Mouse (Mus musculus) CH12.LX (cell line): ENCODE measurements around the gene Ccdc155.

ENCODE experiments used
- CTCF ChIP-seq, 2 experiments: IDR thresholded peaks in 1 of 2; conservative IDR thresholded peaks in 1 of 2; 2 replicates each; pipeline ENCODE4 v1.5.1; 2011 to 2012; ENCODE audit warnings: low read depth in 2 of 2, low read length in 2 of 2, improper control_type of control experiment in 1 of 2, inconsistent platforms in 1 of 2, mild to moderate bottlenecking in 1 of 2, moderate library complexity in 1 of 2
- HCFC1 ChIP-seq: IDR thresholded peaks from 2 replicates; pipeline ENCODE4 v1.6.1; 2012; ENCODE audit warnings: low read depth, mild to moderate bottlenecking, inconsistent platforms, low read length, improper control_type of control experiment
- JUND ChIP-seq: conservative IDR thresholded peaks from 2 replicates; pipeline ENCODE4 v1.6.1; 2011; ENCODE audit warnings: low read depth, low read length, improper control_type of control experiment
- MAFK ChIP-seq: IDR thresholded peaks from 2 replicates; pipeline ENCODE4 v1.6.1; 2011; ENCODE audit warnings: low read length, improper control_type of control experiment; ENCODE audit not compliant: insufficient replicate concordance
- MAZ ChIP-seq: IDR thresholded peaks from 2 replicates; pipeline ENCODE4 v1.6.1; 2012; ENCODE audit warnings: low read depth, mild to moderate bottlenecking, inconsistent platforms, low read length, improper control_type of control experiment, moderate library complexity
- MXI1 ChIP-seq: IDR thresholded peaks from 2 replicates; pipeline ENCODE4 v1.6.1; 2011; ENCODE audit warnings: mild to moderate bottlenecking, low read depth, low read length, improper control_type of control experiment
- POLR2A ChIP-seq: IDR thresholded peaks from 2 replicates; pipeline ENCODE4 v1.6.1; 2011; ENCODE audit warnings: low read depth, mild to moderate bottlenecking, improper control_type of control experiment, low read length
- POLR2AphosphoS2 ChIP-seq: IDR thresholded peaks from 2 replicates; pipeline ENCODE4 v1.6.1; 2011; ENCODE audit warnings: low read depth, low read length, improper control_type of control experiment
- UBTF ChIP-seq: IDR thresholded peaks from 2 replicates; pipeline ENCODE4 v1.6.1; 2012; ENCODE audit warnings: low read depth, mild to moderate bottlenecking, inconsistent platforms, low read length, improper control_type of control experiment, moderate library complexity
- USF1 ChIP-seq: IDR thresholded peaks from 2 replicates; pipeline ENCODE4 v1.6.1; 2014; ENCODE audit warnings: low read depth, mild to moderate bottlenecking, inconsistent platforms, low read length, improper control_type of control experiment
- ZC3H11A ChIP-seq: IDR thresholded peaks from 2 replicates; pipeline ENCODE4 v1.6.1; 2012; ENCODE audit warnings: low read depth, mild to moderate bottlenecking, inconsistent platforms, low read length, improper control_type of control experiment
- ZKSCAN1 ChIP-seq: IDR thresholded peaks from 2 replicates; pipeline ENCODE4 v1.6.1; 2012; ENCODE audit warnings: low read depth, inconsistent platforms, low read length, improper control_type of control experiment, borderline replicate concordance

GRCm38 (mm10) chr7:45247666-45248065 lies 43.0 kb upstream of the Ccdc155 start:
- no peak for TF ChIP-seq CTCF (conservative IDR thresholded peaks at IDR 0.05 in 1 of 2, IDR thresholded peaks at IDR 0.05 in 1 of 2; ENCODE audit: low read depth in 2 of 2, low read length in 2 of 2)
- TF ChIP-seq JUND = no peak
- TF ChIP-seq POLR2A = no peak
- TF ChIP-seq MAFK = no peak
- no peak for TF ChIP-seq USF1
- no peak for TF ChIP-seq POLR2AphosphoS2
- no peak for TF ChIP-seq HCFC1
- TF ChIP-seq ZKSCAN1 = no peak
- no peak for TF ChIP-seq UBTF
- TF ChIP-seq ZC3H11A = no peak
- TF ChIP-seq MXI1 = no peak
- TF ChIP-seq MAZ = no peak
